14 mouse cellular contexts compared by ENCODE assay signal in the genomic region with DNA sequence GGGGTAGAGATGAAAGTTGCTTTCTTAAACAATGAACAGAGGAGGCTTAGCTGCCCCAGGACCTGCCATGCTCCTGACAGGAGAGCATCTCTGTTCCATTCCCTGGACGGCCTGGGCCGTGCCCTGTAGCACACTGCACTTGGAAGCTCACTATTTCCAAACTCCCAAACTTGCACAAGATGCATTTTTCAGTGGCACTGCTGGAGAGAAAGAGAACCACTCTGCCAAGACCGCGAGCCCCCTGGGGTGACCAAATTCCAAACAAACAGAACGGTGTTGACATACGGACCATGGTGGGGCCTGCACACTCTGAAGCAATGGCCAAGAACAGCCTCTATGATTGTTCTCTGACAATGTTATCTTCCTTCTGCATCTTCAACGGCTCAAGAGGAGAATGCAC. TPM values are rescaled to one million over a fixed set of nuclear protein-coding genes. Genes with fewer than 3 reads are reported as not detected.
DNase-seq lines count a peak whose midpoint lies in the region; ATAC-seq lines count a peak whose summit lies in the region.
"Had no signal": no experiment of that assay in that cellular context is flagged by ENCODE, and none has a peak within 500 bp of the region (broad histone marks: within the 10 kb centered on the region; RNA-seq: fewer than 3 reads in every experiment).

No protein-coding gene starts in this region.

- 0 out of 2 replicates have a peak overlapping the region, but pooled peaks have one; percentile 21 for H3K27ac ChIP-seq in embryonic facial prominence, embryonic 10.5 days (replicated peaks)
- H3K27ac ChIP-seq: forebrain, embryonic 13.5 days; limb, embryonic 13.5 days had no signal

- 72% methylated on average over 7 of the region's 7 CpGs for WGBS in embryonic facial prominence, embryonic 10.5 days

- intact Hi-C loops in left cerebral cortex, postnatal 4 days (cut with DNase I), result no loop called here

- no peaks in the 10 kb centered on the region for H3K9me3 ChIP-seq in embryonic facial prominence, embryonic 10.5 days
- H3K9me3 ChIP-seq: forebrain, embryonic 13.5 days; limb, embryonic 13.5 days had no signal

- ATAC-seq in granulocyte monocyte progenitor cell, adult 5-6 weeks (replicated peaks; ENCODE audit: poor library complexity, severe bottlenecking), result no peak
- ATAC-seq: forebrain, embryonic 13.5 days had no signal

- H3K4me3 ChIP-seq in embryonic facial prominence, embryonic 10.5 days, result no peak overlapping the region
- H3K4me3 ChIP-seq: forebrain, embryonic 13.5 days; limb, embryonic 13.5 days had no signal

- peaks cover 34% of the 10 kb centered on the region for H3K4me1 ChIP-seq in embryonic facial prominence, embryonic 10.5 days

- H3K36me3 ChIP-seq in embryonic facial prominence, embryonic 10.5 days (replicated peaks), result no peaks in the 10 kb centered on the region; the same call in 1 of the 2 replicates
- H3K36me3 ChIP-seq: limb, embryonic 13.5 days had no signal

- no peaks in the 10 kb centered on the region for H3K27me3 ChIP-seq in embryonic facial prominence, embryonic 10.5 days (replicated peaks; ENCODE audit: low read depth, poor library complexity, severe bottlenecking)
- H3K27me3 ChIP-seq: forebrain, embryonic 13.5 days; limb, embryonic 13.5 days had no signal

- DNase-seq in adrenal gland, postnatal 14 days, result peak; percentile 68
- DNase-seq in adrenal gland, adult 18-20 months (ENCODE audit: low spot score in 2 of 2), result no peak
- DNase-seq in left cerebral cortex, postnatal 4 days, result peak; percentile 17
- DNase-seq in left cerebral cortex, adult 9 months (ENCODE audit: low spot score in 2 of 2), result no peak
- no peak for DNase-seq in embryonic facial prominence, embryonic 10.5 days (ENCODE audit: low spot score)
- peak; percentile 69 for DNase-seq in lung, postnatal 10 days
- DNase-seq in right cerebral cortex, adult 18-20 months, result no peak
- DNase-seq: cerebellum, adult 8-10 months; heart, postnatal 14 days; right cerebral cortex, postnatal 14 days had no signal

RNA-seq across cellular contexts. Expression of gene Tln2, which starts 25.1 kb away (rescaled TPM):
- 24.6 and 27.1 TPM in 2 replicates for total RNA-seq in adrenal gland, postnatal 14 days (2021)
- 10 to 100 TPM; 24.6 to 27.5 TPM for total RNA-seq in adrenal gland, adult 18-20 months (2021)
- total RNA-seq in left cerebral cortex, postnatal 4 days (2021), result 10 to 100 TPM; 66.0 to 73.5 TPM
- polyA plus RNA-seq in embryonic facial prominence, embryonic 10.5 days (2016; fragmentation: Nextera tagmentation; extraction: Ambion mirVana), result 36.2 and 40.7 TPM in 2 replicates
- total RNA-seq in granulocyte monocyte progenitor cell, adult 5-6 weeks (2014; fragmentation: Nextera tagmentation), result 0.28 TPM in 1 of 2 replicates, not detected in the other
- 1.4 and 7.0 TPM in 2 replicates for total RNA-seq in granulocyte monocyte progenitor cell, adult 5-6 weeks (2017)
- total RNA-seq: neutrophil, adult 5-6 weeks had no signal

Comparison
In these comparisons a context has a peak if more than half of its experiments do, and no peak if none do; other contexts are left out.
1. DNase-seq: peak in adrenal gland, postnatal 14 days (single experiment), left cerebral cortex, postnatal 4 days (single experiment) and lung, postnatal 10 days (single experiment); none in adrenal gland, adult 18-20 months (0 of 2), left cerebral cortex, adult 9 months (0 of 2), embryonic facial prominence, embryonic 10.5 days (single experiment) and right cerebral cortex, adult 18-20 months (single experiment).